Mouse (Mus musculus) neural tube, embryonic 14.5 days (tissue): Measurements from ENCODE around the gene Prepl. TPM values are rescaled to one million over a fixed set of nuclear protein-coding genes. Genes with fewer than 3 reads are reported as not detected.

Source experiments
- ATAC-seq: fragments of 200-750 bp; cut with Nextera tagmentation; 2 replicates; pipeline ENCODE4 v1.8.0; 2017; ENCODE audit warnings: low read depth, mild to moderate bottlenecking, moderate TSS enrichment, moderate library complexity
- H3K27ac ChIP-seq: fragments of 300-500 bp; sonication (generic); 2 replicates; pipeline ENCODE4 v1.5.1; 2014; ENCODE audit warnings: low read depth, mild to moderate bottlenecking, control low read depth, low read length, moderate library complexity, mixed read lengths
- H3K27me3 ChIP-seq: fragments of 300-500 bp; sonication (generic); 2 replicates; pipeline ENCODE4 v1.6.1; 2014; ENCODE audit warnings: low read length; ENCODE audit not compliant: control insufficient read depth, insufficient read depth
- H3K36me3 ChIP-seq: fragments of 300-500 bp; sonication (generic); 2 replicates; pipeline ENCODE4 v1.6.1; 2014; ENCODE audit warnings: low read length, mixed read lengths; ENCODE audit not compliant: control insufficient read depth, insufficient read depth
- H3K4me1 ChIP-seq: fragments of 300-500 bp; sonication (generic); 2 replicates; pipeline ENCODE4 v1.6.1; 2014; ENCODE audit warnings: low read length; ENCODE audit not compliant: control insufficient read depth, insufficient read depth
- H3K4me2 ChIP-seq: fragments of 300-500 bp; sonication (generic); 2 replicates; pipeline ENCODE4 v1.6.1; 2014; ENCODE audit warnings: mild to moderate bottlenecking, low read depth, low read length, control low read depth
- H3K4me3 ChIP-seq: fragments of 300-500 bp; sonication (generic); 2 replicates; pipeline ENCODE4 v1.5.1; 2014; ENCODE audit warnings: low read depth, low read length, control low read depth, mixed read lengths
- H3K9ac ChIP-seq: fragments of 300-500 bp; sonication (generic); replicated peaks from 2 replicates; pipeline ENCODE4 v1.6.1; 2014; ENCODE audit warnings: low read depth, mild to moderate bottlenecking, control low read depth, low read length, mixed read lengths
- H3K9me3 ChIP-seq: fragments of 300-500 bp; sonication (generic); 2 replicates; pipeline ENCODE4 v1.6.1; 2016; ENCODE audit warnings: low read length; ENCODE audit not compliant: control insufficient read depth
- WGBS: fragments of 180-500 bp; shearing (Covaris S2); extraction: QIAGEN DNeasy Blood & Tissue Kit; methylation state at CpG from one replicate; pipeline ENCODE4 v1.1.7; 2014; 5-methylcytosine and 5-hydroxymethylcytosine counted together
- polyA plus RNA-seq: library from polyadenylated mRNA; unstranded; fragments of >200 nt; fragmentation: Nextera tagmentation; extraction: Ambion mirVana; gene quantifications from 2 replicates; pipeline ENCODE4 v1.2.1, GENCODE M21; 2014

Gene Prepl
- polyA plus RNA-seq, 1 experiment from 2014 or later: 199 TPM

GRCm38 (mm10) chr17:85058276-85058675, 31.8 kb downstream of the Prepl start:
- WGBS: 95% methylated on average over 7 of the region's 7 CpGs
- Histone ChIP-seq H3K4me2 (no peak overlapping the region), H3K4me3 (no peak overlapping the region), H3K36me3 (peaks cover 8% of the 10 kb centered on the region; the same call in 1 of the 2 replicates), H3K9me3 (no peaks in the 10 kb centered on the region), H3K9ac (no peak overlapping the region), H3K27me3 (no peaks in the 10 kb centered on the region), H3K4me1 (no peaks in the 10 kb centered on the region), H3K27ac (no peak overlapping the region)
- no peak for ATAC-seq

- H3K9ac ChIP-seq: no peak overlapping the region
- no peaks in the 10 kb centered on the region for H3K36me3 ChIP-seq
- no peaks in the 10 kb centered on the region for H3K9me3 ChIP-seq
- ATAC-seq: no peak
- H3K27ac ChIP-seq: no peak overlapping the region
- H3K4me3 ChIP-seq: no peak overlapping the region
- no peak overlapping the region for H3K4me2 ChIP-seq
- WGBS: 92% methylated on average over 5 of the region's 5 CpGs
- no peaks in the 10 kb centered on the region for H3K27me3 ChIP-seq
- no peaks in the 10 kb centered on the region for H3K4me1 ChIP-seq
These were observed 41.7 kb downstream of the Prepl start for GRCm38 (mm10) chr17:85048379-85048778.

- Histone ChIP-seq H3K4me3 (no peak overlapping the region), H3K4me1 (no peaks in the 10 kb centered on the region), H3K27me3 (no peaks in the 10 kb centered on the region), H3K9ac (no peak overlapping the region), H3K27ac (no peak overlapping the region), H3K4me2 (no peak overlapping the region), H3K36me3 (no peaks in the 10 kb centered on the region), H3K9me3 (no peaks in the 10 kb centered on the region)
- no peak for ATAC-seq
- 87% methylated on average over 12 of the region's 12 CpGs for WGBS
These were observed 44.9 kb downstream of the Prepl start for GRCm38 (mm10) chr17:85045160-85045559.

DNA sequence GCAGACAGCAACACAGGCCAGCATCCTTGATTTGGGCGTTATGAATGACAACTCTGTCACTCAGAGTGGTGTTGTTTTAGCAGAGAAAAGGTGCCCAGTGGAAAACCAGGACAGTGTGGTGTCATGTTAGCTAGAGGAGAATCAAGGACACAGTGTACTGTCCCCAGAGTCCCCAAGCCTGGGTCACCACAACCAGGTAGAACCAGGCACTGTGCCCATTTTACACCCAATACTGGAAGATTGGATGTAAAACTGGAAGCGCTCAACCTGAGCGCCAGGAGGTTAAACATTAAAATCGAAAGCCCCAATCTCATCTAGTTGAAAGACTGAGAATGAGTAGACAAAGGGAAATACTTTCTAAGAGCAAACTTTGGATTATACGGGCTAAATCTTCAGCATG, 45.6 kb downstream of the Prepl start:
- Histone ChIP-seq H3K4me1 (no peaks in the 10 kb centered on the region), H3K9me3 (no peaks in the 10 kb centered on the region), H3K4me3 (no peak overlapping the region), H3K27ac (no peak overlapping the region), H3K4me2 (no peak overlapping the region), H3K36me3 (no peaks in the 10 kb centered on the region), H3K9ac (no peak overlapping the region), H3K27me3 (no peaks in the 10 kb centered on the region)
- 91% methylated on average over 5 of the region's 5 CpGs for WGBS
- no peak for ATAC-seq

DNA sequence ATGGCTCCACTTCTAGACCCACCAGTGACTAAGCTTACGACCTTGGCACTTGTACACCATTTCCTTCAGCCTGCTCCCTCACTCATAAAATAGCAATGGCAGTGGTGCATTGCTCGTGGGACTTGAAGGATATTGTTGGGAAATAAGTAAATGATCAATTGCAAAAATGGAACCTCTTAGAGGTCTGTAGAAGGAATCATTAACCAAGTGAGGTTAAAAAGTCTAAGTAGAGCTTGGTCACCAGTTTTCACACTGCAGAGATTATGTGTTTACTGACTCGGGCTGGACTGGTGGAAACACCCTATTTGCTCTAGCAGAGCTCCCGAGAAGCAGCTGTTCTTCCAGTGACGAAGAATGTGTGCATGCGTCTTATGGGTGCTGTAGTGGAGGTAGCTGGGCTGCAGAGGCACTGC, 46.6 kb downstream of the Prepl start:
- Histone ChIP-seq H3K9me3 (no peaks in the 10 kb centered on the region), H3K27me3 (no peaks in the 10 kb centered on the region), H3K27ac (no peak overlapping the region), H3K9ac (no peak overlapping the region), H3K4me3 (no peak overlapping the region), H3K4me1 (no peaks in the 10 kb centered on the region), H3K4me2 (no peak overlapping the region), H3K36me3 (no peaks in the 10 kb centered on the region)
- 88% methylated on average over 6 of the region's 6 CpGs for WGBS
- no peak for ATAC-seq

DNA sequence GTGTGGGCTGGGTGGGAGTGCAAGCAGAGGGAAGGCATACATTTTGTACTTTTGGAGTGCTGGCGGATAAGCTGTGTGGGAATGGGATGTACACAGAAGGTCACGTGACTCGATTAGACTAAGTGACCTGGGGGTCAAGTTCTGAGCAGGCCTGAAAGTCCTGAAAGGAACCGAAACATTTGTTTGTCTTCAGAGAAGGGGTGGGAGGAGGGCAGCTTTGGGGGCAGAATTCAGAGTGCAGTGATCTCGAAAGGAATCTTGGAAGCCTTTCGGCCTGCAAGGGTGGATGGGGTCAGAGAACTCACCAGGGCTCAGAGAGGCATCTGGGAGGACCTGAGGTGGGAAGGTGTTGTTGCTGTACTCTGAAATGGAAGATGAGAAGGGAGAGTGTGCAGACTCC, 47.6 kb downstream of the Prepl start:
- H3K4me3 ChIP-seq: no peak overlapping the region
- no peaks in the 10 kb centered on the region for H3K27me3 ChIP-seq
- ATAC-seq: no peak
- 89% methylated on average over 6 of the region's 6 CpGs for WGBS
- H3K9me3 ChIP-seq: no peaks in the 10 kb centered on the region
- H3K27ac ChIP-seq: no peak overlapping the region
- no peaks in the 10 kb centered on the region for H3K36me3 ChIP-seq
- no peak overlapping the region for H3K9ac ChIP-seq
- no peaks in the 10 kb centered on the region for H3K4me1 ChIP-seq
- H3K4me2 ChIP-seq: no peak overlapping the region

DNA sequence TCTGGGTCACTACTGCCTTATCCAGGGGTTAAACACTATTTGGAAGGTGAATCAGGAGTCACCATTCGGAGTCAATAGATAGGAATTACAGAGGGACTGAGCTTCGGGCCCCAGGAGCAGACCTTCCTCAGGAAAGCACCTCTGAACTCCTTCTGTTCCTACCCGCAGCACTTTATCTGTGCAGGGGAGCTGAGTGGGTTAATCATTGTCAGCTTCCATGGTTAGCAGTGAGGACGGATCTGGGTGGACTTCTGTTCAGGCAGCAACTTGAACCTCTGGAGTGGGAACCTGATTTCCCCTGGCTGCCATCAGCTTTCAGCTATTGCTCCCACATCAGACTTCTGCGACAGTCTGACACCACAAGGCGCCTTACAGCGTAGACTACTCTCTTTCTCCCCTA, 49.1 kb downstream of the Prepl start:
- H3K36me3 ChIP-seq: no peaks in the 10 kb centered on the region
- H3K9ac ChIP-seq: no peak overlapping the region
- 78% methylated on average over 7 of the region's 7 CpGs for WGBS
- no peak overlapping the region for H3K4me2 ChIP-seq
- no peaks in the 10 kb centered on the region for H3K4me1 ChIP-seq
- H3K4me3 ChIP-seq: no peak overlapping the region
- ATAC-seq: no peak
- no peaks in the 10 kb centered on the region for H3K9me3 ChIP-seq
- no peak overlapping the region for H3K27ac ChIP-seq
- H3K27me3 ChIP-seq: no peaks in the 10 kb centered on the region

DNA sequence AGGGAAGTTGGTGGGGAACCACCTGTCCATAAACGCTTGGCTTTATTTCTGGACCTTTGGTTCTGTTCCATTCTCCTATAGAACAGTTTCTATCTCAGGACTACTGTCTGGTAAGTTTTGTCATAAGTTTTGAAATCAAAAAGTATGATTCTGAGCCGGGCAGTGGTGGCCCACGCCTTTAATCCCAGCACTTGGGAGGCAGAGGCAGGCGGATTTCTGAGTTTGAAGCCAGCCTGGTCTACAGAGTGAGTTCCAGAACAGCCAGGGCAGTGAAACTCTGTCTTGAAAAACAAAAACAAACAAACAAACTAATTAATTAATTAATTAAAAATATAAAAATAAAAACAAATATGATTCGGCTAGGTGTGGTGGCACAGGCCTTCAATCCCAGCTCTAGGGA, 51.3 kb downstream of the Prepl start:
- H3K4me3 ChIP-seq: no peak overlapping the region
- H3K4me1 ChIP-seq: no peaks in the 10 kb centered on the region
- H3K27me3 ChIP-seq: no peaks in the 10 kb centered on the region
- no peaks in the 10 kb centered on the region for H3K36me3 ChIP-seq
- H3K4me2 ChIP-seq: no peak overlapping the region
- H3K9me3 ChIP-seq: no peaks in the 10 kb centered on the region
- no peak overlapping the region for H3K9ac ChIP-seq
- ATAC-seq: no peak
- WGBS: 98% methylated on average over 5 of the region's 5 CpGs
- H3K27ac ChIP-seq: no peak overlapping the region

GRCm38 (mm10) chr17:85038311-85038710, 51.7 kb downstream of the Prepl start:
- H3K4me3 ChIP-seq: no peak overlapping the region
- H3K4me2 ChIP-seq: no peak overlapping the region
- H3K36me3 ChIP-seq: no peaks in the 10 kb centered on the region
- H3K9me3 ChIP-seq: no peaks in the 10 kb centered on the region
- no peaks in the 10 kb centered on the region for H3K4me1 ChIP-seq
- no peak overlapping the region for H3K9ac ChIP-seq
- H3K27ac ChIP-seq: no peak overlapping the region
- no peaks in the 10 kb centered on the region for H3K27me3 ChIP-seq
- WGBS: 83% methylated on average over 4 of the region's 4 CpGs
- no peak for ATAC-seq

DNA sequence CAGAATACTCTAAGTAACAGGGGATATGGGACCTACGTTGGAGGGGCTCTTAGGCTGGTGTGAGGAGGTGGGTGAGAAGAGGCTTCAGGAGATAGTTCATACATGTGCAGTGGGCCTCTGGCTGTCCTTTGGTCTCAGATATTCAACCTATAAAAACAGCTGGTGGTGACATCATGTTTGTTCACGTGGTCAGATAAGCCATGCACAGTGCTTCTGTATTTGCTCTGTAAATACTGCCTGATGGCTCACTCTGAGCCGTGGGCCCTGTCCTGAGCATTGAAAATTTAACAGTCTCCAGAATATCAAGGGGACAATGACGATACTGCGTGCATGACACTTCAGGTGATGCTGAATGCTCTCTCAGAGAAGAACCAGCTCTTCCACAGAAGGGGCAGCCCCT, 52.2 kb downstream of the Prepl start:
- H3K27me3 ChIP-seq: no peaks in the 10 kb centered on the region
- no peak for ATAC-seq
- H3K27ac ChIP-seq: no peak overlapping the region
- no peaks in the 10 kb centered on the region for H3K4me1 ChIP-seq
- H3K4me3 ChIP-seq: no peak overlapping the region
- no peak overlapping the region for H3K9ac ChIP-seq
- no peaks in the 10 kb centered on the region for H3K9me3 ChIP-seq
- 88% methylated on average over 5 of the region's 5 CpGs for WGBS
- no peaks in the 10 kb centered on the region for H3K36me3 ChIP-seq
- H3K4me2 ChIP-seq: no peak overlapping the region
